Mouse (Mus musculus): ENCODE results near the gene Chm. TPM values are rescaled to one million over a fixed set of nuclear protein-coding genes. Genes with fewer than 3 reads are reported as not detected.

Chm gene
- polyA plus RNA-seq (2017; shearing (Covaris generic)): 28.4 TPM

GRCm38 (mm10) chrX:113185230-113185985, at the start of gene Chm:
Gene Chm (minus strand): TSS chrX:113185517.

Other genes with a start within 250 kb of the Chm start
- 0.20 TPM for gene Dach2, start 112.0 kb upstream of the Chm start, polyA plus RNA-seq (2017; shearing (Covaris generic))

Data from CD4-positive, CD25-positive, alpha-beta regulatory T cell, adult 9 weeks (primary cell).